Mouse (Mus musculus): ENCODE data around the gene Fam71f1. TPM values are rescaled to one million over a fixed set of nuclear protein-coding genes. Genes with fewer than 3 reads are reported as not detected.

Gene Fam71f1
- 0.11 TPM in 1 of 2 replicates, not detected in the other for polyA plus RNA-seq (2015; fragmentation: Nextera tagmentation; extraction: Ambion mirVana)

DNA sequence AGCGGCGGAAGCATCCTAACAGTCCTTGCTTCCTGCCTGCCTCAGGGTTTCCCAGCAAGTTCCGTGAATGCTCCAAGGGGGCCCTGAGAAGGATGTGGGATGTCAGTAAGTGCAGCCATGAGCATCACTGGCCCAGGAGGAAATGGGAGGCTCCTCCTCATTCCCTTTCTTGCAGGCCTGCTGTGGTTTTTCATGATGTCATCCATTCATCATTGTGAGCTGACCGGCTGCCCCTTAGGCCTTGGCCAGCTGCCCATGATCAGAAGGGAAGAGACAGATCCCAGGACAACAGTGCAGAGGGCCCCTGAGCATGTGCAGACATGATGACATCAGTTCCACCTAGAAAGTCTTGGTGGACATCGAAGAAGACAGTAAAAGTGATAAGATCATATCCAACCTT is at the start of gene Fam71f1:
Fam71f1 (plus strand) TSS at position 262 of the 400 bp plus-strand sequence.

GRCm38 (mm10) chr6:29272312-29273072 is 46.4 kb upstream of the Fam71f1 start, which contains the start of gene Hilpda:
Gene Hilpda (plus strand): TSS chr6:29272488.

DNA sequence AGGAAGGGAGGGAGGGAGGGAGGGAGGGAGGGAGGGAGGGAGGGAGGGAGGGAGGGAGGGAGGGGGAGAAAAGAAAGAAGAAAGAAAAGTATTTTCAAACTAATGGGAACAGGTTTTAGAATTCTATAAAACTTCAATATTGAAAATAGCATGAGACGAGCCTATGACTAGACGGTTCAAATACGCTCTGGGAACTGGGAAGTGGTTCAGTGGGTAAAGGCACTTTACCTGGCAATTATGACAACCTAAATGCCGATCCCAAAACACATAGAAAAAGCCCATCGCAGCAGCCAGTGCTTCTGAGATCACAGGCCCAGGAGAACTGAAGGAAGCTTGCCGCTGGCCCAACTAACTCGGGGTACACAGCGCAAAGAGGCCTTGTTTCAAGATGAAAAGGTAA is 39.6 kb upstream of the Fam71f1 start, which contains the start of gene Fam71f2:
Fam71f2 (plus strand) TSS at position 301 of the 400 bp plus-strand sequence.

DNA sequence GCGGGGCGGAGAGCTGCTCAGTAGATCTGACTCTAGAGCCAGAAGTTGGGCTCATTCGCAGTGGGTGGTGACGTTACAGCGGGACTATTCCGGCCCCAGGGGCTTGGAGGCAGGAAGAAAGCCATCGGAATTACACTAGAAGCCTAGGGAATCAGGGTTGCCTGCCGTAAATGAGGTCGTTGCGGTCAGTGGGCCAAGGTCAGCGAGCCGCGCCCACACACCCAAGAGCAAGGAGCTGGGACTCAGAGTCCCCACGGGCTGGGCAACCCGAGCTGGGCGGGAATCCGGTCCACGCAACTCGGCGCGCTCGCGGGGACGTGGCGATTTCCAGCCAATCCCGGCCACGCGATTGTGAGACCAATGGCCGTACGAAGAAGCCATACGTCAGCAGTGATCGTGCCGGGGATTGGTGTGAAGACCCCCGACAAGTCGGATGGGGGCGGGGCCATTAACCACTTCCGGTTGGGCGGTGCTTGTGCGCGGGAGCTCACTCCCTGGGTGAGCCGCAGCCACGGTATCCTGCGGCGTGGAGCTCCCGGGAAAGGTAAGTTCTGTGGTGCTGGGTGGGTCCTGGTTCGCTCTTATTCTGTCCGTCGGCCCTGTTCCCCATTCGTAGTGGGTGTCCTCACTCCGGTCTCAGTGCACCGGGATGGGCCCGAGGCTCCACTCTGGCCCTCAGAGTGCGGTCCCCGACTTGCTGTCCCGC is 28.9 kb downstream of the Fam71f1 start, which contains the start of gene Calu:
Calu (plus strand) TSS at position 405 of the 706 bp plus-strand sequence.

Other genes with a start within 250 kb of the Fam71f1 start
- 14.1 and 17.4 TPM in 2 replicates for gene Rbm28, start 154.1 kb upstream of the Fam71f1 start, polyA plus RNA-seq (2015; fragmentation: Nextera tagmentation; extraction: Ambion mirVana)
- gene Prrt4, start 139.6 kb upstream of the Fam71f1 start, polyA plus RNA-seq (2015; fragmentation: Nextera tagmentation; extraction: Ambion mirVana), result 3.7 and 5.0 TPM in 2 replicates
- gene Impdh1, start 102.8 kb upstream of the Fam71f1 start, polyA plus RNA-seq (2015; fragmentation: Nextera tagmentation; extraction: Ambion mirVana), result 23.4 and 44.1 TPM in 2 replicates
- gene Hilpda, start 46.7 kb upstream of the Fam71f1 start, polyA plus RNA-seq (2015; fragmentation: Nextera tagmentation; extraction: Ambion mirVana), result 35.7 and 39.2 TPM in 2 replicates
- 0.22 TPM in 1 of 2 replicates, not detected in the other for gene Fam71f2, start 39.5 kb upstream of the Fam71f1 start, polyA plus RNA-seq (2015; fragmentation: Nextera tagmentation; extraction: Ambion mirVana)
- gene Calu, start 28.9 kb downstream of the Fam71f1 start, polyA plus RNA-seq (2015; fragmentation: Nextera tagmentation; extraction: Ambion mirVana), result 204 and 210 TPM in 2 replicates
- 0.28 and 1.2 TPM in 2 replicates for gene Opn1sw, start 69.3 kb downstream of the Fam71f1 start, polyA plus RNA-seq (2015; fragmentation: Nextera tagmentation; extraction: Ambion mirVana)
- gene Ccdc136, start 77.2 kb downstream of the Fam71f1 start, polyA plus RNA-seq (2015; fragmentation: Nextera tagmentation; extraction: Ambion mirVana), result 8.8 and 13.6 TPM in 2 replicates
- gene Flnc, start 114.1 kb downstream of the Fam71f1 start, polyA plus RNA-seq (2015; fragmentation: Nextera tagmentation; extraction: Ambion mirVana), result 2.9 and 3.7 TPM in 2 replicates
- 380 and 427 TPM in 2 replicates for gene Atp6v1f, start 148.6 kb downstream of the Fam71f1 start, polyA plus RNA-seq (2015; fragmentation: Nextera tagmentation; extraction: Ambion mirVana)
- not detected in 2 replicates for gene Atp6v1fnb, start 152.3 kb downstream of the Fam71f1 start, polyA plus RNA-seq (2015; fragmentation: Nextera tagmentation; extraction: Ambion mirVana)
- 4.1 and 5.9 TPM in 2 replicates for gene Kcp, start 188.8 kb downstream of the Fam71f1 start, polyA plus RNA-seq (2015; fragmentation: Nextera tagmentation; extraction: Ambion mirVana)
- 6.1 and 6.5 TPM in 2 replicates for gene Irf5, start 207.5 kb downstream of the Fam71f1 start, polyA plus RNA-seq (2015; fragmentation: Nextera tagmentation; extraction: Ambion mirVana)

Data from adrenal gland, postnatal 0 days (tissue).